Mouse (Mus musculus): ENCODE results near the gene Tmem268.

The Tmem268 gene

GRCm38 (mm10) chr4:63554616-63555015 lies 4.0 kb upstream of the Tmem268 start:
- no peak for DNase-seq (ENCODE audit: extremely low read depth, low read depth, low spot score)

- DNase-seq (ENCODE audit: extremely low read depth, low read depth, low spot score): no peak
Measured at GRCm38 (mm10) chr4:63555111-63555510, 3.5 kb upstream of the Tmem268 start.

- no peak for DNase-seq (ENCODE audit: extremely low read depth, low read depth, low spot score)
Measured at GRCm38 (mm10) chr4:63556665-63557064, 1.9 kb upstream of the Tmem268 start.

GRCm38 (mm10) chr4:63557124-63558059 lies 1.2 kb upstream of the Tmem268 start:
- DNase-seq (ENCODE audit: extremely low read depth, low read depth, low spot score): no peak

GRCm38 (mm10) chr4:63559127-63559697 lies 631 bp downstream of the Tmem268 start:
- no peak for DNase-seq (ENCODE audit: extremely low read depth, low read depth, low spot score)

- DNase-seq (ENCODE audit: extremely low read depth, low read depth, low spot score): no peak
Measured at GRCm38 (mm10) chr4:63560079-63560478, 1.5 kb downstream of the Tmem268 start.

GRCm38 (mm10) chr4:63561861-63562675 lies 3.5 kb downstream of the Tmem268 start:
- no peak for DNase-seq (ENCODE audit: extremely low read depth, low read depth, low spot score)

- no peak for DNase-seq (ENCODE audit: extremely low read depth, low read depth, low spot score)
Measured at GRCm38 (mm10) chr4:63562742-63563141, 4.2 kb downstream of the Tmem268 start.

- no peak for DNase-seq (ENCODE audit: extremely low read depth, low read depth, low spot score)
Measured at GRCm38 (mm10) chr4:63567712-63568390, 9.3 kb downstream of the Tmem268 start.

- no peak for DNase-seq (ENCODE audit: extremely low read depth, low read depth, low spot score)
Measured at GRCm38 (mm10) chr4:63569322-63569721, 10.7 kb downstream of the Tmem268 start.

GRCm38 (mm10) chr4:63570208-63570781 lies 11.7 kb downstream of the Tmem268 start:
- DNase-seq (ENCODE audit: extremely low read depth, low read depth, low spot score): no peak

- no peak for DNase-seq (ENCODE audit: extremely low read depth, low read depth, low spot score)
Measured at GRCm38 (mm10) chr4:63572621-63573020, 14.0 kb downstream of the Tmem268 start.

GRCm38 (mm10) chr4:63579649-63580048 lies 21.1 kb downstream of the Tmem268 start:
- DNase-seq (ENCODE audit: extremely low read depth, low read depth, low spot score): no peak

GRCm38 (mm10) chr4:63580078-63580477 lies 21.5 kb downstream of the Tmem268 start:
- no peak for DNase-seq (ENCODE audit: extremely low read depth, low read depth, low spot score)

- no peak for DNase-seq (ENCODE audit: extremely low read depth, low read depth, low spot score)
Measured at GRCm38 (mm10) chr4:63582580-63582979, 24.0 kb downstream of the Tmem268 start.

- DNase-seq (ENCODE audit: extremely low read depth, low read depth, low spot score): no peak
Measured at GRCm38 (mm10) chr4:63585216-63585615, 26.6 kb downstream of the Tmem268 start.

GRCm38 (mm10) chr4:63586240-63586639 lies 27.7 kb downstream of the Tmem268 start:
- DNase-seq (ENCODE audit: extremely low read depth, low read depth, low spot score): no peak

GRCm38 (mm10) chr4:63589987-63590386 lies 31.4 kb downstream of the Tmem268 start:
- DNase-seq (ENCODE audit: extremely low read depth, low read depth, low spot score): no peak

- no peak for DNase-seq (ENCODE audit: extremely low read depth, low read depth, low spot score)
Measured at GRCm38 (mm10) chr4:63590538-63590937, 32.0 kb downstream of the Tmem268 start.

GRCm38 (mm10) chr4:63594459-63595110 lies 36.0 kb downstream of the Tmem268 start:
- DNase-seq (ENCODE audit: extremely low read depth, low read depth, low spot score): no peak

Data from fat pad, adult 2 months (tissue).